Mouse (Mus musculus): ENCODE results near the gene Emg1.

DNA sequence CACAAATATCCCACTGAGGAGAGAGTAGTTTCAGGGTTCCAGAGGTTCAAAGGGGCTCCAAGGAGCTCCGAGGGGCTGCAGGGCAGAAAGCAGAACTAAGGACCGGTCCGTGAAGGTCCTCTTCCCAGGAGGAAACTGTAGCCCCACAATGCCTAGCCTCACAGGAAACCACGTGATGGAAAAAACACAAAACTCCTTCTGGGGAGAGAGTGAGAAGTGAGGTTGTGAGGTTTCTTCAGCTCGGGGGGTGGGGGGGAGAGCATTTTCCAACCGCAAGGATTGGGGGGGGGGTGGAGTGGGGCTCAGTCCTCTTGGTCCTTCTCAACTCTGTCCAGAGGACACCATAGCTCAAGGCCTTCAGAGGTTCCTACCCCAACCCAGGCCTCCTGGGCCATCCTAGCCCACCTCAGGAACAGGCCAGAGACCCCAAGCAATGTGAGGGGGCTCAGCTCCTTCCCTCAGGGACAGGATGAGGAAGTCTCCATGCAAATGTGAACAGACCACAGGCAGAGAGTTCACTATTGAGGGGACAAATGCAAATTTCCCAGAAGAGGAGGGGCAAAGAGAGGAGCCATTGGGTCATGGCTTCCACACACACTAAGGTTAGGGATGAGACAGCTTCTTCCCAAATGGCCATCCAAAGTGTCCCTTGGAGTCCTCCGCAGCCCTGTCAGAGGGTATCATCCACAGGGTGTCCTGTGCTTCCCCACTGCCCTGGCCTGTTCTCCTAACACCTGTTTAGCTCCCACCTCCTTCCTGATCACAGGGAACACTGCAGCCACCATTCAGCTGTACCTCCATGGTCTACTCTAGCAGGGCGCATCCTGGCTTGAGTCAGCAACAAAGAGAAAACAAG lies 18.1 kb upstream of the Emg1 start:
- TF ChIP-seq TAL1 (IDR thresholded peaks at IDR 0.05; ENCODE audit: low read length) (no peak), GATA1 (IDR thresholded peaks at IDR 0.05; ENCODE audit: low read length) (no peak)
